Mouse (Mus musculus) ES-Bruce4 (cell line): Measurements from ENCODE around the gene Gpc6.

ENCODE experiments used
- CTCF ChIP-seq: IDR thresholded peaks from one replicate; pipeline ENCODE4 v1.8.1; 2011; ENCODE audit warnings: low read depth, low read length
- POLR2A ChIP-seq: IDR thresholded peaks from one replicate; pipeline ENCODE4 v1.8.1; 2011; ENCODE audit warnings: low read length; ENCODE audit not compliant: insufficient read depth

DNA sequence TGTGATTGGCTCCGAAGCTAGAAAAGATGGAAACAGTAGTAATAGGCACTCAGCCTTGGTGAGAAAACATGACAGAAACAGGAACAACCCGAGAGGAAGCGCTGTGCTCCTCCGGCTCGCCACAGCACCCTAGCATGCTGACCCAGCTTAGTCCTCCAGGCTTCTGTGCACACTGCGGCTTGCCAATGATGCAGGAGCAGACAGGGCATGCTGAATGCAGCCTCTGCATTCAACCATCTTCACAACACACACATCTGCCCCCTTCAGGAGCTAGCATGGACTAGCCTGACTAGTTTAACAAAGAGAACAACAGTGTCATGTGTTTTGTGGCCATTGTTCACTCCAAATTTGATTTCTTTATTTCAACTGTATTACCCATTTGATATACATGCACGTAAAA is 226.5 kb downstream of the Gpc6 start:
- TF ChIP-seq POLR2A (no peak), CTCF (no peak)
